Mouse (Mus musculus): Measurements from ENCODE around the gene Fn3krp. TPM values are rescaled to one million over a fixed set of nuclear protein-coding genes. Genes with fewer than 3 reads are reported as not detected.
A peak's percentile ranks its signal among the peaks of the same experiment; 100 is the strongest.

The Fn3krp gene
- 8.3 and 12.2 TPM in 2 replicates for polyA plus RNA-seq (2015; fragmentation: Nextera tagmentation; extraction: Ambion mirVana)

DNA sequence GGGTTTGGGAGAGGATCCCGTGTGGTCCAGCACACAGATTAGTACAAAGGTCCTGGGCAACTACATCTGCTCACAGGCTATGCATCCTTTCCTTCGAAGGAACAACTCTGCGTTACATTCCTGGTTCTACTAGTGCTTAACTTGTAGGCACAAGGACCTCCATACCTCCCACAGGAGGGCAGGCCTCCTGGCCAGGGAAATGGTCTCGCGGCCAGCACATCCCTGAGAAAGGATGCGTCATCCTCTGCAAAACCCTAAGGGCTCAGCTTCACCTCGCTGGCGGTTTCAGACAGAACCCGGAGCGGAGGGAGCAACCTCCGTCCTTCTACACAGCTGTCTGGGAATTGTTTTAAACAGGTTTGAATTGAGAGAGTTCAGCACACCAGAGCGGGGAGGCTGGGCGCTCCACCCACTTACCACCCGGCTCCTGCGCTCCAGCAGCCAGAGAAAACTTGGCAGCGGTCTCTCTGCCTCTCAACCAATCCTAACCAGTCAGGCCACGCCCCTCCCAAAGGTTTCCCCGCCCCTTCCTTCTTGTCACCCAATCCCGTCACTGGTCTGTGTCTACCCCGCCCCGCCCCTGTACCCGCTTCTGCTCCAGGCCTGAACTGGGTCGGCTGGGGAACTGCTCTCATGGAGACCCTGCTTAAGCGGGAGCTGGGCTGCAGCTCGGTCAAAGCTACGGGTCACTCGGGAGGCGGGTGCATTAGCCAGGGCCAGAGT lies at the start of gene Fn3krp:
TSS of gene Fn3krp (plus strand) at position 572 of the 723 bp plus-strand sequence.
- Histone ChIP-seq H3K27me3 (replicated peaks; ENCODE audit: control insufficient read depth, insufficient read depth, low read length) (no peaks in the 10 kb centered on the region), H3K27ac (ENCODE audit: low read depth, low read length) (peak within 1 kb of the TSS; percentile 83), H3K9me3 (ENCODE audit: control insufficient read depth, low read length) (no peaks in the 10 kb centered on the region), H3K4me2 (ENCODE audit: low read length) (peak within 1 kb of the TSS; percentile 56), H3K9ac (ENCODE audit: low read depth, low read length) (peak within 1 kb of the TSS; percentile 74), H3K4me3 (ENCODE audit: low read length) (peak within 1 kb of the TSS; percentile 65), H3K4me1 (ENCODE audit: control insufficient read depth, insufficient read depth, low read depth, low read length) (peaks cover 11% of the 10 kb centered on the region), H3K36me3 (ENCODE audit: control insufficient read depth, insufficient read depth, low read length) (no peaks in the 10 kb centered on the region)
- peak; percentile 100 for ATAC-seq
- under 1% methylated on average over 28 of the region's 28 CpGs for WGBS

DNA sequence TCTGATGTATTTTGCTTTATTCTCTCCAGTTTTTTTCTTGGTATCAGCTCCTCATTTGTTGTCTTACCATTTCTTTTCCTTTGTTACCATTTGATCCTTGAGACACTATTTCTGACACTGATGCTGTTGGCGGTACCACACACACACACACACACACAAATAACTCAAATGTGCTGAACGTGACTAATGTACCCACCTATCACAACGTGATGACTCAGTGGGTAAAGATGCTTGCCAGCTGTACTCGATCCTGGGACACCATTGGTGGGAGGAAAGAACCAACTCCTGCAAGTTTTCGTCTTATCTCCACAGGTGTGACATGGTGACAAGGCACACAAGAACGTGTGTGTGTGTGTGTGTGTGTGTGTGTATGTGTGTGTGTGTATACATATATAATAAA lies 47.9 kb upstream of the Fn3krp start:
- no peak for ATAC-seq
- Histone ChIP-seq H3K4me3 (ENCODE audit: low read length) (no peak overlapping the region), H3K36me3 (ENCODE audit: control insufficient read depth, insufficient read depth, low read length) (no peaks in the 10 kb centered on the region), H3K27me3 (replicated peaks; ENCODE audit: control insufficient read depth, insufficient read depth, low read length) (no peaks in the 10 kb centered on the region; the same call in 1 of the 2 replicates), H3K4me1 (ENCODE audit: control insufficient read depth, insufficient read depth, low read depth, low read length) (no peaks in the 10 kb centered on the region), H3K9ac (ENCODE audit: low read depth, low read length) (no peak overlapping the region), H3K4me2 (ENCODE audit: low read length) (no peak overlapping the region), H3K27ac (ENCODE audit: low read depth, low read length) (no peak overlapping the region), H3K9me3 (ENCODE audit: control insufficient read depth, low read length) (no peaks in the 10 kb centered on the region)
- WGBS: 76% methylated on average over 6 of the region's 6 CpGs

DNA sequence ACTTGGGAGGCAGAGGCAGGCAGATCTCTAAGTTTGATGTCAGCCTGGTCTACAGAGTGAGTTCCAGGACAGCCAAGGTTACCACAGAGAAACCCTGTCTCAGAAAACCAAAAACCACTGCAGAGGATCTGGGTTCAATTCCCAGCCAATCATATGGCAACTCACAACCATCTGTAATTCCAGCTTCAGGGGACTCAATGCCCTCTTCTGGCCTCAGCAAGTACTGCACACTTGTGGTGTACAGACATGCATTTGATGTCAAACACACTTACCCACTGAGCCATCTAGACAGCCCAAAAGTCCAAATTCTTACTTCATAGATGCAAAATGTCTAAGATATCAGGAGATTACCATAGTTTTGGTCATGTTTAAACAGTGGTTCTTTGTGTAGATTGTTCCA lies 42.6 kb upstream of the Fn3krp start:
- no peak for ATAC-seq
- Histone ChIP-seq H3K9me3 (ENCODE audit: control insufficient read depth, low read length) (no peaks in the 10 kb centered on the region), H3K4me2 (ENCODE audit: low read length) (no peak overlapping the region), H3K27me3 (replicated peaks; ENCODE audit: control insufficient read depth, insufficient read depth, low read length) (no peaks in the 10 kb centered on the region), H3K9ac (ENCODE audit: low read depth, low read length) (no peak overlapping the region), H3K4me3 (ENCODE audit: low read length) (no peak overlapping the region), H3K4me1 (ENCODE audit: control insufficient read depth, insufficient read depth, low read depth, low read length) (no peaks in the 10 kb centered on the region), H3K27ac (ENCODE audit: low read depth, low read length) (no peak overlapping the region), H3K36me3 (ENCODE audit: control insufficient read depth, insufficient read depth, low read length) (no peaks in the 10 kb centered on the region)

DNA sequence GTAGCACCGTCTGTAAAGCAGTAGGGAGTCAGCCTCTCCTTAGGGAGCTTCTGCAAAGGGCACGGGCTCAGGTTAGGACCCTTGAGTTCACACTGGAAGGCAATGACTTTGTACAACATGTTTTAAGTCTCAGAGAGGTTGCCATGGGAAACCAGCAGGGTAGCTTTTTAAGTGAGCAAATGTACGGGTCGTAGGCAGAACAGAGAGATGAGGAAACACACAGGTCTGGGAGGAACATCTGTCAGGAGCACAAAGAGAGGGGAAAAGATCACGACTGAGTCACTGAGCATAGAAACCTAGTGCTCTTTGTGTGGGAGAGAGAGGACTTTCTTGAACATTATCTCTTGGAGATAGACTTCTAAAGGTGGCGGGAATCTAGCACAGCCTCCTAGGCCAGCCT lies 40.9 kb upstream of the Fn3krp start:
- WGBS: 19% methylated on average over 6 of the region's 6 CpGs
- no peak overlapping the region for H3K9ac ChIP-seq (ENCODE audit: low read depth, low read length)
- no peaks in the 10 kb centered on the region for H3K27me3 ChIP-seq (replicated peaks; ENCODE audit: control insufficient read depth, insufficient read depth, low read length)

DNA sequence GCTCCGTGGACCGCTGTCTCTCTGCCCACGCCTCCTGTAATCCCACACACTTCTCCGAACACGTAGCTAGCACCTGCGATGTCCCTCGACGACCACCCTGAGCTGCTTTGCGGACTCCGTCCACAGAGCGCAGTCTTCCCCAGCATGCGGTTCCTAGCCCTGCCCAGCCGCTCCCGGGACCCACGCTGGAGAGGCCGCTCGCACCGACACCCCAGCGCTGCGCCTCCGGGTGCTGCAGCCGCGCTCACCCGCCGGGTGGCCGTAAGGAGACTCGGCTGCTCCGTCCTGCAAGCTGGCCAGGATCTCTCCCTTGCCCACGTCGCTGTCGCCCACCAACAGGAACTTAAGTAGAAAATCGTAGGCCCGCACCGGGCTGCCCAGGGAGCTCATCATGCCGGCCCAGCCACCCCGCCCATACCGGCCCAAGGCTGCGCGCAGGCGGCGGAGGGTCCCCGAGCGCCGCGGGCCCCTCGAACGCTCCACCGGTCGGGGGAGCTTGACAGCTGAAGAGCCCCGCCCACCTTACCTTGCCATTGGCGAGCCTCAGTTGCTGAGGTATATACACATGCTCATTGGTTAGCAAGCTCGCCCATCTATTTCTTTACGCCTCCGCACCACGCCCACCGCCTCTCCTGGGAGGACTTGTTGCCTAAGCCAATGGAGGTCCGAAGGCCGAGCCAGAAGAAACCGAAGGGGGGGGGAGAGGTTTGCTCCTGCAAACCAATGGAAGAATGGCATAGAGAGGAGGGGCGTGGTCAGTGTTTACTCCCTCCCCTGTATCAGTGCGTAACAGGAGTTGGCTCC lies 33.2 kb upstream of the Fn3krp start, which contains the start of gene Rab40b:
TSS of gene Rab40b (minus strand) at position 502 of the 804 bp plus-strand sequence.
- WGBS: 1% methylated on average over 61 of the region's 61 CpGs
- H3K4me3 ChIP-seq (ENCODE audit: low read length): peak within 1 kb of the TSS; percentile 77
- peak within 1 kb of the TSS; percentile 88 for H3K4me2 ChIP-seq (ENCODE audit: low read length)
- ATAC-seq: peak; percentile 99
- H3K36me3 ChIP-seq (ENCODE audit: control insufficient read depth, insufficient read depth, low read length): no peaks in the 10 kb centered on the region
- peaks cover 13% of the 10 kb centered on the region for H3K4me1 ChIP-seq (ENCODE audit: control insufficient read depth, insufficient read depth, low read depth, low read length)
- H3K9ac ChIP-seq (ENCODE audit: low read depth, low read length): peak within 1 kb of the TSS; percentile 84
- no peaks in the 10 kb centered on the region for H3K9me3 ChIP-seq (ENCODE audit: control insufficient read depth, low read length)
- H3K27ac ChIP-seq (ENCODE audit: low read depth, low read length): peak within 1 kb of the TSS; percentile 65
- no peaks in the 10 kb centered on the region for H3K27me3 ChIP-seq (replicated peaks; ENCODE audit: control insufficient read depth, insufficient read depth, low read length)

More for the DNA sequence above, 40.9 kb upstream of the Fn3krp start:
- Histone ChIP-seq H3K4me2 (ENCODE audit: low read length) (no peak overlapping the region), H3K9me3 (ENCODE audit: control insufficient read depth, low read length) (no peaks in the 10 kb centered on the region), H3K27ac (ENCODE audit: low read depth, low read length) (no peak overlapping the region), H3K4me3 (ENCODE audit: low read length) (no peak overlapping the region), H3K4me1 (ENCODE audit: control insufficient read depth, insufficient read depth, low read depth, low read length) (no peaks in the 10 kb centered on the region), H3K36me3 (ENCODE audit: control insufficient read depth, insufficient read depth, low read length) (no peaks in the 10 kb centered on the region)
- no peak for ATAC-seq

DNA sequence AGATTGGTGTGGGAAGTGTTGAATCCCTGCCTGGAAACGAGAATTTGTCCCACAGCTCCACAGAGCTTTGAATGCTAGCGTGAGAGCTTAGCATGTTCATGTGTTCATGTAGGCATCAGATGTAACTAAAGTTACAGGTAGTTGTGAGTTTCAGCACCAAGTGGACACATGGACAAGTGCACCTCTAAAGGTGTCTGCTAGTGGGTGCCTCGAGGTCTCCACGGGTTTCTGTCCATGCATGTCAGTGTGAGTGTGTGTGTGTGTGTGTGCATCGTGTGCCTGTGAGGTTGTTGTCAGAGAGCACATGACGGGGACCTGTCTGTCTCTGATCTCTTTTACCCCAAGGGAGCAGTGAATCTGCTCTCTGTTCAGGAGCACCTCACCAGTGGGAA lies 32.7 kb upstream of the Fn3krp start:
- 11% methylated on average over 6 of the region's 6 CpGs for WGBS
- H3K9ac ChIP-seq (ENCODE audit: low read depth, low read length): no peak overlapping the region
- no peak for ATAC-seq
- peak overlapping the region; percentile 77 for H3K4me3 ChIP-seq (ENCODE audit: low read length)
- H3K27ac ChIP-seq (ENCODE audit: low read depth, low read length): no peak overlapping the region; the same call in 1 of the 2 replicates
- no peaks in the 10 kb centered on the region for H3K27me3 ChIP-seq (replicated peaks; ENCODE audit: control insufficient read depth, insufficient read depth, low read length)
- H3K4me1 ChIP-seq (ENCODE audit: control insufficient read depth, insufficient read depth, low read depth, low read length): peaks cover 13% of the 10 kb centered on the region
- no peaks in the 10 kb centered on the region for H3K9me3 ChIP-seq (ENCODE audit: control insufficient read depth, low read length)
- H3K36me3 ChIP-seq (ENCODE audit: control insufficient read depth, insufficient read depth, low read length): no peaks in the 10 kb centered on the region
- peak overlapping the region; percentile 88 for H3K4me2 ChIP-seq (ENCODE audit: low read length)

DNA sequence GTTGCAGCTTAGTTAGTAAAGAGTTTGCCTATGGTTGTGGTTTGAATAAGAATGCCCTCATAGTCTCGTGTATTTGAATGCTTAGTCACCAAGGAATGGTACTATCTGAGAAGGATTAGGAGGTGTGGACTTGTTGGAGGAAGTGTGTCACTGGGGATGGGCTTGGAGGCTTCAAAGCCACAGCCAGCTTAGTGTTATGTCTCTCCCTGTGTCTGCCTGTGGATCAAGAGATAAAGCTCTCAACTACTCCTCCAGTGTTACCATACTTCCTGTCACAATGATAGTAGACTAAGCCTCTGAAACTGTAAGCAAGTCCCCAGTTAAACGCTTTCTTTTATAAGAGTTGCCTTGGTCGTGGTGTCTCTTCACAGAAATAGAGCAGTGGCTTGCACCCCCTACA lies 30.4 kb upstream of the Fn3krp start:
- H3K4me3 ChIP-seq (ENCODE audit: low read length): no peak overlapping the region
- peaks cover 13% of the 10 kb centered on the region for H3K4me1 ChIP-seq (ENCODE audit: control insufficient read depth, insufficient read depth, low read depth, low read length)
- no peaks in the 10 kb centered on the region for H3K9me3 ChIP-seq (ENCODE audit: control insufficient read depth, low read length)
- no peaks in the 10 kb centered on the region for H3K27me3 ChIP-seq (replicated peaks; ENCODE audit: control insufficient read depth, insufficient read depth, low read length)
- no peak overlapping the region for H3K27ac ChIP-seq (ENCODE audit: low read depth, low read length)
- H3K36me3 ChIP-seq (ENCODE audit: control insufficient read depth, insufficient read depth, low read length): no peaks in the 10 kb centered on the region
- no peak for ATAC-seq
- no peak overlapping the region for H3K4me2 ChIP-seq (ENCODE audit: low read length)
- WGBS: 70% methylated on average over 3 of the region's 3 CpGs
- no peak overlapping the region for H3K9ac ChIP-seq (ENCODE audit: low read depth, low read length)

DNA sequence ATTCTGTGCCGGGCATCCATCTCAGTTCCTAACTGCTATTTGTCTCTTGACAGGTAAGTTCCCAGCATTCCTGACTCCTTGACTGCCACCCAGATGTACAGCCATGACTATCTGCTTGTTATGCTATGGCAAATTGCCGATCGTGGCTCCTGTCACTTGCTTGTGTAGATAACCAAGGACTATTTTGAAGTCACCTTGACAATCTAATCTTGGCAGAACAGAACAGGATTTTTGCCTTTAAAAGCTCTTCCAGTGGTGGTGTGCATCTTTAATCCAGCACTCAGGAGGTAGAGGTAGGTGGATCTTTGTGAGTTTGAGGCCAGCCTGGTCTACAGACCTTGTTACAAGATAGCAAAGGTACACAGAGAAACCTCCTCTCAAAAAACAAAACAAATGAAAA lies 28.8 kb upstream of the Fn3krp start:
- no peaks in the 10 kb centered on the region for H3K36me3 ChIP-seq (ENCODE audit: control insufficient read depth, insufficient read depth, low read length)
- no peaks in the 10 kb centered on the region for H3K27me3 ChIP-seq (replicated peaks; ENCODE audit: control insufficient read depth, insufficient read depth, low read length)
- no peak overlapping the region for H3K4me3 ChIP-seq (ENCODE audit: low read length)
- H3K4me1 ChIP-seq (ENCODE audit: control insufficient read depth, insufficient read depth, low read depth, low read length): peaks cover 4% of the 10 kb centered on the region; the same call in 1 of the 2 replicates
- H3K9ac ChIP-seq (ENCODE audit: low read depth, low read length): no peak overlapping the region
- H3K9me3 ChIP-seq (ENCODE audit: control insufficient read depth, low read length): no peaks in the 10 kb centered on the region
- 89% methylated on average over 3 of the region's 3 CpGs for WGBS
- ATAC-seq: no peak
- H3K27ac ChIP-seq (ENCODE audit: low read depth, low read length): no peak overlapping the region
- H3K4me2 ChIP-seq (ENCODE audit: low read length): no peak overlapping the region

Data from hindbrain, embryonic 16.5 days (tissue).